Mouse (Mus musculus): ENCODE data around the gene Celf2. TPM values are rescaled to one million over a fixed set of nuclear protein-coding genes. Genes with fewer than 3 reads are reported as not detected.

Celf2 gene
- total RNA-seq, 2 experiments from 2014 or later: 424 to 432 TPM

DNA sequence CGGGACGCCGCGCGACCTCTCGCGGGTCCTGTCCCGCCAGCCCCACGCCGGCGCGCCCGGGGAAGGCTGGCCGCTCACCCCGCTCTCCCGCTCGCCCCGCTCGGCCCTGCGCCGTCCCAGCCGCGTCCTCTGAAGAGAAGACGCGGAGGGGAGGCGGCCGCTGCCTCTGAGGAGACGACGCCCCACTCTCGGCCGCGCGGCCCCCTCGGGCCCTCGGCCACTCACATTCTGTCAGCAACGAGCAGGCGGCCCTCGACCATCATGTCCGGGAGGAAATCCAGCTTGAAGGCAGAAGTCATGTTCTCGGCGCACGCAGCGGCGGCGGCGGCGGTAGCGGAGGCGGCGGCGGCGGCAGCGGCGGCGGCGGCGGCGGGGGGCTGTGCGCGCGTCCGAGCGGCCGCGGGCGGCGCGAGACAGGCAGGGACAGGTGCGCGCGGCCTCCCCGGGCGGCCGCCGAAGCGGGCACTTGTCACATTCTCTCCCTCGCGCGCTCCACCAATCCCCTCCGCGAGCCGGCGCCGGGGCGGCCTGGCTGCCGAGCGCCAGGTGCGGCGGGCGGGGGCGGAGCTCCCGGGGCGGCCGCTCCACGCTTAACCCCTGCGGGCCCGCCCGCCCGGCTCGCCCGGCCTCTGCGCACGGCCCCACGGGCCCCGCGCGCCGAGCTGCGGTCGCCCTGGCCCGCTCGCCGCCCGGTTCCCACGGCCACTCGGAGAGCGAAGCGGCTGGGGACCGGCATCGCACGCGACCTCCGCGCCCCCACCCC is 637.1 kb downstream of the Celf2 start:
- peak in 1 of 2 experiments; percentile 69 for DNase-seq (ENCODE audit: low spot score in 2 of 2)

- DNase-seq (ENCODE audit: low spot score in 2 of 2): no peak
These were observed 637.9 kb downstream of the Celf2 start for GRCm38 (mm10) chr2:6871281-6872130.

DNA sequence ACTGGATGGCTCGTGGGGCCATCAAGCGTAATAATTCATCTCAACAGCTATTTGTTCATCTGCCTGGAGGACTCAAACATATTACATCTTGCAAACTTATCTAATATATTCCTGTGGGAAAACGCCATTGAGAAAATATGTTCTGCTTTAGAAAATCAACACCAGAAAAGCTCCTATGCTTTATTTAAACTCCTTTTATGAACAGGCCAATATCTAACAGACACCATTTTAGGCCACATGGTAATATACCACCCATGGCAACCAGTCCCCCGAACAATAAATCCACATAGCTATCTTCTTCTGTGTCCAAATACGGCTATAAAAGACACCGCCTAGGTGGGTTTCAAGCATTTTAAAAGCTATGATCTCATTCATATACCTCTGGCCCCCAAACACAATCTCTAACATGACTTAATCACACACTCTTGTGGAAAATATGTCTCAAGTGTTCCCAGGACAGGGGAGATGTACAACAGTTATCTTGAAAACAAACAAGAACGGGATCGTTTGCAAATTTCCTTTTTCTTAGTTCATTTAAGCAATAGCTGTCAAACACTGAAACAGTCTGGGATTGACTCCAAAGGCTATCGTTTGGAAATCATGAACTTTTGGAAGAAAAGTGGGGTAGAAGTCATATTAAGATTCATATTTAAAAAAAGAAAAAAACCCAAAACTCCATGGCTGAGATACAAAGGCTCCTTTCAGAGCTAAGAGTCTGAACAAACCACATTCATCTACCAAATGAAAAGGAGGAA is 639.2 kb downstream of the Celf2 start:
- DNase-seq (ENCODE audit: low spot score in 2 of 2): no peak

DNA sequence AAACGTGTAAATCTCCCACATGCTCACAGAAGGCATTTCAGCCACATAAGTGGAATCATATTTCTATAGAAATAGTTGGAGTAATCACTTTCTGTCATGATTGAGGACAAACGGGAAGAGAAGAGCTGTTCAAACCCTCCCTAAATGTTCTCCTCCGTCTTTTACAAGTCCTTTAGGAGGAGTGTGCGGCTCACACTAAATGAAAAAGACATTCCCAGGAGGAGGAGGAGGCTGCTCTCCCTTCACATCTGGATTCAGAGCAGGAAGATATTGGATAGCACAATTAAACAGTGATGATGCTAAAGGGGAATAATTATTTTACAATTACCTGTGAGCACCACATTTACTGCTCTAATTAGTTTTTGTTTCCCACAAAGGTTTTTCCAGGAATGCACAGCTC is 642.1 kb downstream of the Celf2 start:
- DNase-seq (ENCODE audit: low spot score in 2 of 2): no peak

GRCm38 (mm10) chr2:6865785-6866184 is 643.6 kb downstream of the Celf2 start:
- DNase-seq (ENCODE audit: low spot score in 2 of 2): no peak

DNA sequence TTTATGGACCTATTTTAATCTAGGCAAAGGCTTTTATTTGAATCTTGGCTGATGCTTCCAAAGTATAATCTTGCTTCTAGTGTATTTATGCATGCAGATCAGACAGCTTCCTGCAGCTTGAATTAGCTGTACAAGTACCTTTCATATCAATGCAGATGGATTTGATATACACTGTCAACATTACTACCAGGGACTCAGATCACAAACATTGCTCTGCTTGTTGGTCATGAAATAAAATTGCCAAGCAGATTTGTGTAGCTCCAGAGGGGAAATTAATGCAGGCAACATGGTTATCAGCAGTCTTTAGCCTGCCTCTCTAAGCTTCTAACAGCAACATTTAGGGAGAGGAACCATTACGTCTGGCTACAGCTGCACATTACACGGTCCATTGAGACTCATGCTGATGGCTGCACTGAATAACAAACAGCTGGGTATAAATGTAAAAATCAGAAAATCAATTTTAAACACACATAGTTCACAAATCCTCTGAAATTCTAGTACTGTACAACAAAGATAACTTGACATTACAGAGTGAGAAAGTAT is 659.2 kb downstream of the Celf2 start:
- DNase-seq (ENCODE audit: low spot score in 2 of 2): no peak

GRCm38 (mm10) chr2:6849388-6849787 is 660.0 kb downstream of the Celf2 start:
- no peak for DNase-seq (ENCODE audit: low spot score in 2 of 2)

DNA sequence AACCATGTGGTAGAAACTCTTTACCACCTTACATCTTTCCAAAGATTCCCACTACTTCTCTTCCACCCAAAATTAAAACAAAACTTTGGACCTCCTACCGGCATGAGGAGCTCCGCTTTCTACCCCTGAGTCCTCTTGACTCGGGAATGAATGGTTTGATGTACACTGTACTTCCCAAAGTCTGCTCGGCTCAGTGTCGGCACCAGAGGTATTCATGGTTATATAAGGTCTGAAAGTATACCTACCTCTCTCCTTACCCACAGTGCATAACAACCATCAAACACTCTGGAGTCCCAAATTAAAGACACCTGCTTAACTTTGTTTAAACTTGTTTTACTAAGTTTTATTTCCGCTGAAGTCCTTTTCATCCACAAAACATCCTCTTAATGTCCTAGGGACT is 679.3 kb downstream of the Celf2 start:
- DNase-seq (ENCODE audit: low spot score in 2 of 2): no peak

- DNase-seq (ENCODE audit: low spot score in 2 of 2): no peak
These were observed 681.8 kb downstream of the Celf2 start for GRCm38 (mm10) chr2:6827583-6827982.

GRCm38 (mm10) chr2:6823021-6823420 is 686.3 kb downstream of the Celf2 start:
- no peak for DNase-seq (ENCODE audit: low spot score in 2 of 2)

- DNase-seq (ENCODE audit: low spot score in 2 of 2): no peak
These were observed 687.8 kb downstream of the Celf2 start for GRCm38 (mm10) chr2:6821593-6821992.

GRCm38 (mm10) chr2:6815281-6815680 is 694.1 kb downstream of the Celf2 start:
- DNase-seq (ENCODE audit: low spot score in 2 of 2): no peak

- no peak for DNase-seq (ENCODE audit: low spot score in 2 of 2)
These were observed 700.6 kb downstream of the Celf2 start for GRCm38 (mm10) chr2:6808736-6809135.

GRCm38 (mm10) chr2:6796754-6797153 is 712.6 kb downstream of the Celf2 start:
- no peak for DNase-seq (ENCODE audit: low spot score in 2 of 2)

DNA sequence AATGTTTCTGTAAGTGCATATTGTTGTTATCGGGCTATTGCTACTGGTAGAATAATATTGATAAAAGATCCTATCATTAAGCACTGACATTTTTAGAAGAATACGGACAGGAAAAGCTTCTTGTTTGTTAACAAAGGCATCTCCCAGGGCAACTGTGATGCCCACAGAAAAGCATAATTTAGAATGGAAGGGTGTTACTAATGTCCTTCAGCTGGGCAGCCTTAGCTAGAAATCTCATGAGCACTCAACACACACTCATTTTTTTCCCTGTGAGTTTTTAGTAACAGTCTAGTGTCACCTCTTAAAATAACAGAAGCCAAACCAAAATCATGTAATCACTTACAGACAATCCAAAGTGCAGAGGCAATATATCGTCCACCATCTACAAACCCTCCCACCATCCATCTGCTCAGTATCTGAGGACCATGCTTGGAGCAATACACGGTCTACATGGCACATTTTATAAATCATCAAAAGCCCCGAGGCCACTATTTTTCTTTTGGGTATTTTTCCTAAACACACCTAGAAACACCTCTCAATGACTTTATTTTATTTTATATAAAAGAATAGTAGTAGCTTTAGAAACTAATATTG is 713.3 kb downstream of the Celf2 start:
- DNase-seq (ENCODE audit: low spot score in 2 of 2): no peak

- DNase-seq (ENCODE audit: low spot score in 2 of 2): no peak
These were observed 714.5 kb downstream of the Celf2 start for GRCm38 (mm10) chr2:6794858-6795257.

- no peak for DNase-seq (ENCODE audit: low spot score in 2 of 2)
These were observed 718.5 kb downstream of the Celf2 start for GRCm38 (mm10) chr2:6790876-6791275.

DNA sequence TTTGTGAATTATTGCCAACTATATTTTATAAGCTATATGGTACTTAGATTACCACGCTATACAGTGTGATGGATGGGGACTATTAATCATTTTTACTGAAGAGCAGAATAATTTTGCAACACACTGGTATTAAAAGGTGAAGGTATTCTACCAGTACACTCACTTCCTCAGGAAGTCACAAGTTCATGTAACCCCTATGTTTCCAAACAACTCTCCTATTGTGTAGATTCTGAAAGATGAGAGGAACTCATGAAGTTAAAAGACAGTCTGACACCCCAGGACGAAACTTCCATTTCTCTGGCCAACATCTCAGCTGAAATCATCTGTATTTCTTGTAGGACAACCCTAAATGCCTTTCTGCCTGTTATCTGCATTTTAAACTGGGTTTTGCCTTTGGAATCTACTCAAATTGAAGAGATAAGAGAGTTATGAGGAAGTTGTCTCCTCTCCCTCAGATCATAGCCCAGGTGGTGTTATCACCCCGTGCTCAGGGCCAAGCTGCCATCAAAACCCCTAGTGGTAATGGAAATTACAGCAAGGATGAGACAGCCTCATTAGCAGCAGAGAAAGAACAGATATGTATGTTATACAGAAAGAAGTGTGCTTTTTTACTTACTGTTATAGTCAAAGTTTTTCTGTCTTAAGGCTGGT is 722.7 kb downstream of the Celf2 start:
- DNase-seq (ENCODE audit: low spot score in 2 of 2): no peak

DNA sequence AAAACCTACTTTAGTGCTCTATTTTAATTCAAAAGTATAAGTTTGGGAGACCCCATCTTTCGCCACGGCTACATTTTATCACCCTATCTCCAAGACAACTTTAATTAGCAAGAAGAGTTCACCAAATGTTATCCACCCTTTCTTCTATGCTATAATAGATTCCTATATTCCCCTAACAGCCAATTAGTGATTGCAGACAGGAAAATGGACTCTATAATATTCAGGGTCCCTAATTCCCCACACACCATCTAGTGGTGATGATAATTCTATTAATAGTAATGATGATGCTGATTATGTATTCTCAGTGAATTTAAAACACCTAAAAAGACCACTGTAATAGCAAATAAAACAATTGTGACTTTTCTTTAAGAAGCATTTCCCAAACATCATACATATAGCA is 739.1 kb downstream of the Celf2 start:
- DNase-seq (ENCODE audit: low spot score in 2 of 2): no peak

- DNase-seq (ENCODE audit: low spot score in 2 of 2): no peak
These were observed 747.0 kb downstream of the Celf2 start for GRCm38 (mm10) chr2:6762381-6762780.

- DNase-seq (ENCODE audit: low spot score in 2 of 2): no peak
These were observed 766.2 kb downstream of the Celf2 start for GRCm38 (mm10) chr2:6743173-6743572.

Data from layer of hippocampus, adult 18-20 months (tissue).